Mouse (Mus musculus) right cerebral cortex, postnatal 10 days (tissue): ENCODE data around the gene Acta2.
A peak's percentile ranks its signal among the peaks of the same experiment; 100 is the strongest.

Experiments
- DNase-seq, 2 experiments: peaks; one replicate each; pipeline ENCODE4 v3.0.0; 2021; ENCODE audit warnings: low spot score in 2 of 2

Acta2 gene

GRCm38 (mm10) chr19:34192008-34192963 is 63.1 kb downstream of the Acta2 start, which contains the start of gene Stambpl1:
Gene Stambpl1 (plus strand): TSS chr19:34192229.
- DNase-seq = peak; percentile 80 to 82

GRCm38 (mm10) chr19:34191645-34192007 is 63.8 kb downstream of the Acta2 start:
- no peak for DNase-seq
